In genomic region chr6:82881485-82882096, GRCm38 (mm10) we compare ENCODE assay signal across 8 mouse cellular contexts. TPM values are rescaled to one million over a fixed set of nuclear protein-coding genes. Genes with fewer than 3 reads are reported as not detected.
DNase-seq lines count a peak whose midpoint lies in the region; ATAC-seq lines count a peak whose summit lies in the region.

No protein-coding gene starts in this region.

- ATAC-seq in heart, embryonic 15.5 days (replicated peaks; ENCODE audit: insufficient number of reproducible peaks, insufficient read depth, low FRiP score, low read depth), result no peak; the same call in 1 of the 2 replicates

- H3K9ac ChIP-seq in heart, embryonic 15.5 days, result no peak overlapping the region

- peaks cover 3% of the 10 kb centered on the region; the same call in 1 of the 2 replicates for H3K4me1 ChIP-seq in heart, embryonic 15.5 days (replicated peaks)

- H3K4me3 ChIP-seq in heart, embryonic 15.5 days, result no peak overlapping the region

- H3K4me2 ChIP-seq in heart, embryonic 15.5 days, result peak overlapping the region; percentile 30

- H3K27me3 ChIP-seq in heart, embryonic 15.5 days, result no peaks in the 10 kb centered on the region

- H3K36me3 ChIP-seq in heart, embryonic 15.5 days, result no peaks in the 10 kb centered on the region

- WGBS in heart, embryonic 15.5 days, result 49% methylated on average over 21 of the region's 21 CpGs

- peak; percentile 8 to 22 for DNase-seq in B cell, adult 2 months
- peak; percentile 83 to 92 for DNase-seq in adrenal gland, adult (ENCODE audit: inconsistent age in 2 of 2, low spot score in 1 of 2)
- DNase-seq in embryo, embryonic 11.5 days (ENCODE audit: low read depth, low spot score), result peak; percentile 31
- peak; percentile 36 to 82 for DNase-seq in kidney, postnatal 36 days
- DNase-seq in lung, adult 18-20 months, result peak; percentile 63 to 79
- DNase-seq in retina, embryonic 14.5 days (ENCODE audit: low spot score), result peak; percentile 63
- peak; percentile 60 to 76 for DNase-seq in urinary bladder, postnatal 4 days (ENCODE audit: low spot score in 2 of 2)

- no peak overlapping the region for H3K27ac ChIP-seq in heart, embryonic 15.5 days

- H3K9me3 ChIP-seq in heart, embryonic 15.5 days (replicated peaks), result no peaks in the 10 kb centered on the region

RNA-seq across cellular contexts. Expression of gene Sema4f, which starts 58.0 kb away (rescaled TPM):
- 0.37 and 1.1 TPM in 2 replicates for polyA plus RNA-seq in heart, embryonic 15.5 days (2015; fragmentation: Nextera tagmentation; extraction: Ambion mirVana)

Comparison
In these comparisons a context has a peak if more than half of its experiments do, and no peak if none do; other contexts are left out.
1. DNase-seq: peak in every context shown above with its lines; median percentile 88 in adrenal gland, adult; 71 in lung, adult 18-20 months; 68 in urinary bladder, postnatal 4 days; 63 in retina, embryonic 14.5 days; 59 in kidney, postnatal 36 days; 31 in embryo, embryonic 11.5 days; 15 in B cell, adult 2 months.